Mouse (Mus musculus): ENCODE data around the gene Hfe2.

- no peak for TF ChIP-seq CTCF (IDR thresholded peaks at IDR 0.05; ENCODE audit: extremely low read depth, insufficient read depth, insufficient read length, insufficient replicate concordance)
- no peak for TF ChIP-seq POLR2A (IDR thresholded peaks at IDR 0.05; ENCODE audit: low read depth, low read length)
Measured at GRCm38 (mm10) chr3:96555999-96556614, 31.1 kb downstream of the Hfe2 start.

Measured in spleen, adult 2 months (tissue).